Mouse (Mus musculus) gastrocnemius, postnatal 14 days (tissue): ENCODE data around the gene Wnk1. TPM values are rescaled to one million over a fixed set of nuclear protein-coding genes. Genes with fewer than 3 reads are reported as not detected.
"Not testable (repeated sequence)": the region's sequence is repeated elsewhere in the genome, so short reads cannot be mapped to it uniquely, and the experiment has no call there.

Experiments used
- DNase-seq: peaks from one replicate; pipeline ENCODE4 v3.0.0; 2021; ENCODE audit warnings: mixed read lengths
- intact Hi-C: fragments of 180-260 bp; cut with DNase I; formaldehyde crosslinking; loops from one replicate; pipeline ENCODE4 v1.15.1; 2025; ENCODE audit warnings: low total_unique reads
- long read RNA-seq, 2 experiments: library from polyadenylated mRNA; stranded (forward); transcript quantifications; one replicate each; pipeline ENCODE4 v2.0.0; 2021
- total RNA-seq, 2 experiments: library from RNA; stranded (reverse); gene quantifications; 2 replicates each; pipeline ENCODE4 v1.2.3; 2021

Gene Wnk1
- total RNA-seq: 100 to 1,000 TPM; 271 TPM
- long read RNA-seq, experiment 1, partial matches to known transcripts: 1 of 14 reads
- long read RNA-seq, experiment 1, other reads (novel, unspliced or antisense): 13 of 14 reads
- long read RNA-seq, experiment 2, partial matches to known transcripts: 2 of 15 reads
- long read RNA-seq, experiment 2, other reads (novel, unspliced or antisense): 13 of 15 reads

DNA sequence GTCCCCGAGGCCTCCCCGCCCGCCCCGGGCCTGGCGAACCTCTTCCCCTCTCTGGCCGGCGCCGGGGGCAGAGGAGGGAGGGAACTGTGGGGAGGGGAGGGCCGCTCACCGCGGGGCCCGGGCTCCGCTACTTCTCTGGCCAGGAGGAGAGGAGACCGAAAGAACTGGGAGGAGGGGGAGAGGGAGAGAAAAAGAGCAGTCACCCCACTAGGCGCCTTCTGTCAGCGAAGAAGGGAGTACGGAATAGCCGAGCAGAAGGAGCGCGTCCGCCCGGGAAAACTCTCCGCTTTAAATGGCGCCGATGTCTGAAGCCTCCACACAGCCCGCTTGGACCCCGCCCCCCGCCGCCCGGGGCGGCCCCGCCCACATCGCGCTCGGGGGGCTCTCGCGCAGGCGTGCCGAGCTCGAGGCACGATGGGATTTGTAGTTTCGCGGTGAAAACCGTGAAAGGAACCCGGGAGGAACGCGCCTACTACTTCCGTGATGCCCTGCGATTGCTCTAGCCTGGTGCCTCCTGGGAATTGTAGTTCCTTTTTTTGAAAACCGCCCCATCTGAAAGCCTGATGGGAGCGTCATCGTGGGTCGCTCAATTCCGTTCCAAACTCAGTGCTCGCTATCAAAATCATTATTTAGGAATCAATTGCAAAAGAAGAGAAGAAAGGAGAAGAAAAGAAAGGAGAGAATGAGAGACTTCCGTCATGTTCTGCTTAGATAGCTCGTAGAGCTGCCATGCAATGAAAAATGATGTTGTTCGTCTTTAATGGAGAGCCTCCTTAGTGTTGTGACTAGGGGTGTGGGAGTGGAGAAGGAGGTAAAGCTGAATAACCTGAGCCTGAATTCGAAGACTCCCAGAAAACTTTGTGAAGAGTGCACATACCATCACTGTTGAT is at the start of gene Wnk1:
Gene Wnk1 (minus strand): TSS at position 307 of the 890 bp plus-strand sequence.
- DNase-seq: peak; percentile 96
- intact Hi-C loops: loop anchor here (10.0 kb wide), 1 partner anchor 156 kb away; no protein-coding TSS in a partner anchor

DNA sequence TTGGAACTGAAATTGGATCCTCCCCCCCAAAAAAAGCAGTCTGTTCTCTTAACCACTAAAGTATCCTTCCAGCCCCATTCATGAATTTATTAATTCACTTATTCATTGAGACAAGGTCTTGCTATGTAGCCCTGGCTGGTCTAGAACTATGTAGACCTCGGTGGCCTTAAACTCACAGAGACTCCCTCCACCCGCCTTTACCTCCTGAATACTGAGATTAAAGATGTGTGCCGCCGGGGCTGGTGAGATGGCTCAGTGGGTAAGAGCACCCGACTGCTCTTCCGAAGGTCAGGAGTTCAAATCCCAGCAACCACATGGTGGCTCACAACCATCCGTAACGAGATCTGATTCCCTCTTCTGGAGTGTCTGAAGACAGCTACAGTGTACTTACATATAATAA is 48.6 kb upstream of the Wnk1 start:
- DNase-seq, intact Hi-C loops: not testable (repeated sequence)

DNA sequence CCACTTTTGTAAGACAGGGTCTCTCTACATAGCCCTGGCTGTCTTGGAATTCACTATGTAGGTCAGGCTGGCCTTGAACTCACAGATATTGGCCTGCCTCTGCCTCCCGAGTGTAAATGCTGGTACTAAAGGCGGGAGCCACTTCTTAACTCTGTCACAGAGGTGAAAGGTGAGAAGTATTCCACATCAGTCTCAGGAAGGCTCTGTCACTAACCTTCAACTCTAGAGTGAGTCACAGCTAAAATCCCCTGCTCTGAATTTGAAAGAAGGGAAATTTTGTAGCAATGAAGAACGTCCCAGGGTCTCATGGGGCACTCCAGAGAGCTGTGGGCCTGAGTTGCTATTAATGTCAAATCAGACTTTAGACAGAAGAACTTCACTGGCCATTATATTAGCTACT is 47.4 kb upstream of the Wnk1 start:
- no peak for DNase-seq
- intact Hi-C loops: no loop called here

DNA sequence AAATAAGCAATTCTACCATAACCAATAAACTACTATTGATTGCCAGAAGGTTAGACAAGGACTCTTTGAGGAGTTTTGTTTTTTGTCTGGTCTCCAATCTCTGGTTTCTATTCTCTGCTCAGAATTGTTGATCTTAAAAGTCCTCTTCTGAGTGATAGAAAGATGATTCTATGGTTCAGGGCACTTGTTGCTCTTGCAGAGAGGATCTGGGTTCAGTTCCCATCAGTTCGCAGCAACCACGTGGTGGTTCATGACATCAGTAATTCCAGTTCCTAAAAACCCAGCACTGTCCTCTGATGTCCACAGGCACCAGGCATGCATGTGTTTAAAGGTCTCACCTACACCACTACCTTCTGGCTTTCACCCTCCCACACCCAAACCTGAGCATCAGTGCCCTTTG is 46.5 kb upstream of the Wnk1 start:
- intact Hi-C loops: no loop called here

DNA sequence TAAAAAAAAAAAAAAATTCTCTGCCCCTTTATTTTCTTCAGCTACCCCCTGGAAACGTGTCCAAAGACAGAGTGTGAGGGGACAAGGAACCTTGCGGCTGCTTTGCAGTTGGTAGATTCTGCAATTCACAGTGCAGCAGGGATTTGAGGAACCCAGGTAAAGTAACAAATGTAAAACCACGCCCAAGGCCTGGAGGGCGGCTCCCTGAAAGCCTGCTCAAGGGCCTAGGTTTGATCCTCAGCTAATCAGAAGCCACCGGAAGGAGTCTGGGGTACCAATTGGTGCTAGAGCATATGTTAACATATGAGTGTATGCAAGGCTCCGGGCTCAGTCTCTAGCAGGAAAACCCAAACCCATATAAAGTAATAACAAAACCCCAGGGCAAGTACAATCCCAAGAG is 45.0 kb upstream of the Wnk1 start:
- DNase-seq: no peak
- intact Hi-C loops: no loop called here

More for the DNA sequence above, 46.5 kb upstream of the Wnk1 start:
- DNase-seq: no peak

DNA sequence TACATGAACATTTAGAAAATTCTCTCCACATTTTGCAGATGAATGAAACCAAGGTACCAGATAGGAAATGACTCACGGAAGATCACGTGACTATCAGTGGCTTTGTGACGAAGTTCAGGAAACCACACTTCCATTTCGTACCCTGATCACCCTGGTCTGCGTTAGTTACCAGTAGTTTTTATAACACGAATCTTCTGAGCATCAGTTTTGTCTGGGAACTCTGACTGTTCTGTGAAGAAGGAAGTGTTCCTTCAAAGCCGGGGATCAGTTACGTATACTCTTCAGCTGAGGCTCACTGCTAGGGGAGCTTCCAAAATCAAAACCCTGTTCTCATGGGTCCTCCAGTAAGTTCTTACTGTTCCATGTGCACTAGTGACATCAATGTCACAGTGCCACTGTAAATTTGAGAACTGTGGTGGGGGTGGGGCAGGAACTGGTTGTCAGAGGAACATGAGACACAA is 44.5 kb upstream of the Wnk1 start:
- intact Hi-C loops: no loop called here

DNA sequence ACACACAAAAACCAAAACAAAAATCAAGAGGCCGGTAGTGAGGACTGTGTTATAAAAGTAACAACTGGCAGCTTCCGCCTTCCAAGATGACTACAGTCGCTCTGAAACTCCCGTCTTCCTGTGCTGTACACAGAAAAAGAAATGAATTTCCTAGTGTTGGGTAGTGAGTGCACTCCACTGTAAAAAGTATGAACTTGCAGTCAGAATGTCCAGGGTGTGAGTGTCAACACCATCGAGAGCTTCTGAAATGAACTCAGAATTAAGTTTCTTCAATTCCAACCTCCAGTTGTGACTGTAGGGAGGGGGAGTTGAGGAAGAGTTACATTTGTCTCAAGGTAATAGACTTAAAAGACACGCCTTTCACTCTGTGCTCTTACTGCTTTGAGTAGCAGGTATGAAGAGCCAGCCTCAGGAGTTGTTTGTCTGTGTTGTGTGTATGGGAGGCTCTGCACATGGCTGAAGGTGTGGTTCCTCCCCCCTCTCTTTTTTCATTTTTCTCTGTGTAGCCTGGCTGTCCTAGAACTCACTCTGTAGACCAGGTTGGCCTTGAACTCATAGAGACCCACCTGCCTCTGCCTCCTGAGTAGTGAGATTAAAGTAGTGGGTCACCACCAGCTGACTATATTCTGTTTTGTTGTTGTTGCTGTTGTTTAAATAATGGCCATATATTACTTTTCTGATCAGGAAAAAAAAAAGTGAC is 43.9 kb upstream of the Wnk1 start:
- no peak for DNase-seq
- intact Hi-C loops: no loop called here

More for the DNA sequence above, 44.5 kb upstream of the Wnk1 start:
- no peak for DNase-seq

DNA sequence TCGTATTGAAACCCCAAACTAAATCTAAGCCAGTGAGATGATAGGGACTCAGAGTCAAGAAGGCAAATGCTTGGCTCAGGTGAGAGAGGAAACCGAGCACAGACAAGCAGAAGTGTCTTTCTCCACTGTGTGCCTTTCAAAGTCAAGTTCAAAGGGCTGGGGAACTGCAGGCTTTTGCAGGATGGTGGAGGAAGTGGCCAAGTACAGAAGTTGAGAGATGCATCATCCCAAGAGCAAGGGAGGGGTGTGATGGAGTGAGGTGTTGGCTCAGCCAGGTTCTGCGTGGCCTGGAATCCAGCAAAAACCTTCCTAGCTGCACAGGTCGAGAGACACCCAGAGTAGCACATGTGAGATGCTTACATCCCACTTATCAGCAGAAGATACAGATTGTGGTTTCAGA is 43.0 kb upstream of the Wnk1 start:
- DNase-seq: no peak
- intact Hi-C loops: no loop called here

DNA sequence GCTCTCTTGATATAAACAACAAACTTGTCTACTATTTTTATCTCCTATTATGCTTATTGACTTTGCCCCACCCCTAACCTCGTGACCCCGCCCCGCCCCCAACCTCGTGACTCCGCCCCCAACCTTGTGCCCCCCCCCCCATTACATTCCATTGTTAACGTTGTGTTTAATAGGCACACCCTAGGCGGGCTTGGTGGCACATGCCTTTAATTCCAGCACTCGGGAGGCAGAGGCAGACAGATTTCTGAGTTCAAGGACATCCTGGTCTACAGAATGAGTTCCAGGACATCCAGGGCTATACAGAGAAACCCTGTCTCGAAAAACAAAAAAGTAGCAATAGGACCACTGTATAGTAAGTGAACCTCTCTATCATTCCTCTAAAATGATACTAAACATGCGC is 41.1 kb upstream of the Wnk1 start:
- no peak for DNase-seq
- intact Hi-C loops: no loop called here

DNA sequence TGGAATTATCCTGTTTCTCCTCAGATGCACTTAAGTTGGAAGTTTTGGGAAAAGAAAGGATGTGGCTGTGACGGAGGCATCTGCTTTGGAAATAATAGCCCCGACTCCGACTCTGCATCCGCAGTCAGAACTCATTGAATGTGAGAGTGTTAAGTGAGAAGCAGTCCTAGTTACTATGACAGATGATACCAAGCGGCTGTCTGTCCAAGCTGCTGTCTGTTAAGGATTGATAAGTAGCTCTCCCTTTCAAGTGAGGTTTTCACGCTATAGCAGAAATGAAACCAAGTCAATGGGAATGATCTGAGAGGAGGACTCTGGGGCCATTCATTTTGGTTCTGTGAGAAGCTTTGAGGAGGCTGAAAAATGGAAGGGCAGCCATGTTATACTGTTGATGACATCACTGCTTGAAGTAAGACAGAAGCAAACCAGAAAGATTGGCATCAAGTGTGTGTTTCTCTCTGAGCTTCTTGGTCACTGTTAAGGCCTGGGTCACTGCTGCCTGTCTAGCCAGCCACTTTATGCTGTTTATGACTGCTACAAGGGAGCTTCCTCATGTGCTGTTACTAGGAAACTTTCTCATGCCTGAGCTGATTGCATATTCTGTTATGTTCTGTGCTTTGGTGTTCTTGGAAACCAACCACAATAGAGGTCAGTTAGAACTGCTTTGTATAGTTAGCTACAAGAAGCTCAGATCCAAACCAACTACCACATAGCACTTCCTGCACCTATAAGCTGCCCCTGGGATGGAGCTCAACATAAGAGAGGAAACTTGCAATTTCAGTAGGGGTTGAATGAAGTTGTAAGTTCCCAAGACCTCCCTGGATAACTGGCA is 38.4 kb upstream of the Wnk1 start:
- intact Hi-C loops: no loop called here
- no peak for DNase-seq

DNA sequence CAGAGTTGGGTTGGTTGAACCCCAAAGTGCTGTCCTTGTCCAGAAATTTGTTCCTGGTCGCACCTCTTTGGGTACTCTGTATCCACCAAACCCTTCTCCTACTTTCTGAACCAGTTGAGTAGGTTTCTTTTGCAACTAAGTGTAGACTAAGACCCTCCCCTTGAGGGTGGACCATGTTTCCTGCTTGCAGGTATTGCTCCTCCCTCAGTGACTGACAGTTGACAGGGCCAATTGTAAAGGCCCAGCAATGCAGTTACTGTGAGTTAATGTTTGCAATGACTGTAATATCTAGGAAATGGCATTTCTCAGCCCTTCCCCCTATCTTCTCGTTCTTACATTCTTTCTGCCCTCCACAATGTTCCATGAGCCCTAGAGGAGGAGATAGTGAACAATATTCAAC is 34.2 kb upstream of the Wnk1 start:
- DNase-seq: no peak
- intact Hi-C loops: no loop called here

DNA sequence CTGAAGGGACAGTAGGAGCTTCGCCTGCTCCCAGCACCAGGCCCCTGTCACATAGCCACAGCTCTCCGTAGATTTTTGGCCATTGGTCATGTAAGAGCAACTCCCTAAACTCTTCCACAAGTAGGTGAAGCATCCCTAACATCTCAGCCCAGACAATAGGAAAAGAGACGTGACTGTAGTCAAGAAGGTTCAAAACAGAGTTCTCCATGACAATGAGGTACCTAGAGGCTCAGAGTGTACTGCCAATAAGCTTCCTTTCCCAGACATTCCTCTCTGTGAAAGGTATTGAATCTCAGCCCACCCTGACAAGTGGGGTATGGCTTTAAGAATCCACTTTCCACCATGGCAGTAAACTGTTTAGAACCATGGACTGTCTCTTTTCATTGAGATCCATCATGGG is 31.1 kb upstream of the Wnk1 start:
- no peak for DNase-seq
- intact Hi-C loops: no loop called here

DNA sequence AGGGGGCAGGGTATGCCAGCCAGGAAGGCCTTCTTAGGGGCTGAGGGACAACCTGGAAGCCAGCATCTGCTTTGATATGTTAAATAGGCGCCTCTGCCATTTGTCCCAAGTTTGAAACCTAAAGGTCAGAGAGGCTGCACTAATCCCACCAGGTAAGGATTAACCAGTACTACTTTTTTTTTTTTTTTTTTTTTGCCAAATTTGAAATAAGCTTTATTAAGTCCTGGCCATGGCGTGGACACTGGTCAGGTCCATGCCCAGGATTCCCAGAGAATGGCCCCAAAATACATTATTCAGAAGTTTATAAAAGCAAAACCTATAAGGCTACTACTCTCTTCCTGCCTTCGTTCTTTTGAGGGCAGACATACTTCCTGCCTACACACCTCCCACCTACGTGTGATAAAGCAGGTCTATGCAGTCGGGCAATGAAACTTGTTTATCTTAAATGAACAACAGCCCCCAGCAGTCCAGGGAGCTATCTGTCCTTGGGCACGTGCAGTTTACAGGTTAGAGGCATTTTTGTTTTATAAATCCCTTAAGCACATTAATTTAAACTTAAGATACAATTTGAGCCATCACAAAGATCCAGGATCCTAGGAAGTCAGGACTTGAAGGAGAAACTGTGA is 27.2 kb upstream of the Wnk1 start:
- intact Hi-C loops: no loop called here

DNA sequence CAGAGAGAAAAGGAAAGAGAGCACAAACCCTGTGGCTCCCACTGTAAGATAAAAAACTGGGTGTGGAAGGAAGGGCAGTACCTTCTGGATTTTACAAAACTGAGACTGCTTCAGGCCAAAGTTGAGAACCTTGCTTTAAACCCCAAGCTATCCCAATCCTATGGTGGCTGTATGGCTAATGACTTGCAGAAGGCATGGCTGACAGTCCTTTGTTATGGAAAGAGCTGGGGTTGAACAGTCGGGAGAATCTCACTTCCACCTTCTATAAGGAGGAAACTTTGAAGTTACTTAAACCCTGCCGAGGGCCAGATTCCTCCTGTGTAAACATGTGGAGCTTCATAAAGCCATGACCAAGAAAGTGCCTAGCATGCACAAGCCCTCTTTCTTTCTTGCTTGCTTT is 26.2 kb upstream of the Wnk1 start:
- DNase-seq: no peak
- intact Hi-C loops: no loop called here

More for the DNA sequence above, 27.2 kb upstream of the Wnk1 start:
- DNase-seq: no peak

DNA sequence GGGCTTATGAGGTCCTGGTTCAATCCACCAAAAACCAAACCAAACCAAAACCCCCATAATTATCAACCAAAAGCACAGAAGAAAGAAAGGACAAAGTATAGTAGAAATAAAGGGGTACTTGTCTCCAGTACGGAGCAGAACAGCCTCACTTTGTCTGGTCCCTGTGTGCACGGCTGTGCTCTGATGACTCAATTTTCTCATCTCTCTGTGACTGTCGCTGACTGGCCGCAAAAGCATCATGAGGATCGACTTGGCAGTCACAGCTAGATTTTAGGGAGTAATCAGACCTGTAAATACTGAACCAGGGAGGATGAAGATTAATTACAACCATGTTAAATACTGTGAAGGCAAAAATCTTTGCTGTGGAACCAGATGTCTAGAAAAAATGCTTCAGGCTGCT is 24.5 kb upstream of the Wnk1 start:
- intact Hi-C loops: no loop called here
- no peak for DNase-seq

DNA sequence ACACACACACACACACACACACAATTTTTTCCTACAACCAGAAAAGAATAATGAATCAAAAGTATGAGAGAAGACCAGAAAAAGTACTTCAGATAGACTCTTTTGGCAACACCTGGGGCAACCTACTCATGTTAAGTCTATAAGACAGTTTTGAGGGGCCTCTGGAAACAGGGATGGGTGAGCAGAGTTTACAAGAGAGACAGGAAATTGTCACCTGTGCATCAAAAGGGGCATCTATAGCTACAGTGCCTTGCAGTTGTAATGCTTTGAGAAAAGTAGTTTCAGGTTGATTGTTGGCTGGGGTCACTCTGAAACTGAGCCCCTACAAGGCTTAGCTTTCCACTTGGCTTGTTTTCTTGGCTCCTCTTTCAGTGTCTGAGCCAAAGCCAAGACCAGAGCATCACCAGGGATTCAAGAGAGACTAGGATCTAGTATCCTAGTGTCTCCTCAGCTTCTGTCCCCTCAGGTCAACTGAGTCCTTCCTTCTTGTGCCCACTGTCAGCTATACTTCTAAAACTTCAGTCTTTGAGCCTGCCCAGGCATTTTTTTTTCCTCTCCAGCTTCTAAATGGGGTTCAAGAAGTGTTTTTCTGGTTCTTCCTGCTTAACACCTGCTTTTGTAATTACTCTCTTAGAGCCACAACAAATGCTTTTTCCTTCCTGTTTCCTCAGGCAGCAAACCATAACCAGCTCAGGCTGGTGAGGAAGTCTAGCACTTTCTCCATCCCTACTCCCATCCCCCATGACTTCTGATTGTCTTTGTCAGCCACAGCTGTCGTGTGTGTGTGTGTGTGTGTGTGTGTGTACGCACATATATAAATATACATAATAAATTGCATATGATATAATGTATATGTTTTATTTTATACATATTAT is 17.4 kb upstream of the Wnk1 start:
- peak; percentile 36 for DNase-seq
- intact Hi-C loops: loop anchor here (10.0 kb wide), 1 partner anchor 49 kb away; no protein-coding TSS in a partner anchor

DNA sequence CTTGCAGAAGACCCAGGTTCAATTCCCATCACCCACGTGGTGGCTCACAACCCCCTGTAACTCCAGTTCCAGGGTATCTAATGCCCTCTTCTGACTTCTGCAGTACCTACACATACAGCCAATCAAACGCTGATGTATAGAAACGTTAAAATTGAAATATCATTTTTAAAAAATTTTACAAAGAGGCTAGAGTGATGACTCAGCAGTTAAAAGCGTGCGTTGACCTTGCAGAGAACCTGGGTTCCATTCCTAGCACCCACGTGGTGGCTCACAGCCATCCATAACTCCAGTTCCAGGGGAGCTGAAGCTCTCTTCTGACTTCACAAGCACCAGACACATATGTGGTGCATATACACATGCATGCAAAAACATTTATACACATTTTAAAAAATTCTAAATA is 15.9 kb upstream of the Wnk1 start:
- no peak for DNase-seq
- intact Hi-C loops: loop anchor here (10.0 kb wide), 1 partner anchor 50 kb away; no protein-coding TSS in a partner anchor

DNA sequence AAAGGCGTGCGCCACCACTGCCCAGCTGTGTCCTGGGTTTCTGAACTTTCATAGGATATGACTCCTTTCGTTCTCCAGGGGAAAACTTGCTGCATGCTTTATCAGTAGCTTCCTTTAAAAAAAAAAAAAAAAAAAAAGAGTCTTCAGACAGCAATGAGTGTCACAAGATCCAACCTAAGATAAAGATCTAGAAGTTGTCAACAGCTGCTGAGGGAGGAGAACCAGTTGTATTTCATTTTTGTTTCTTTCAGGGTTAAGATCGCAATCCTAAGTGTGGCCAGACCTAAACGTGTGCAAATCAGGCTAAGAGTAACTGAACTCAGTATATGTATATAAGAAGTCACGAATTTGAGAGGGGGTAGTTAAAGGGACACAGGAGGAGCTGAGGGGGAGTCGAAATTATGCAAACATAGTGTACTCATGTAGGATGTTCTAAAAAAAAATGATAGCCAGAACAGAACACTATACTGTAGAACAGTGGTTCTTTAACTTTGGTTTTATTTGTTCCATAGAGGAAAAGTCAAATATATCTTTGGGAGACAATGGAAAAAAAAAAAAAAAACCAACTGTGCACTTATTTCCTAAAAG is 9.3 kb upstream of the Wnk1 start:
- intact Hi-C loops: no loop called here
- no peak for DNase-seq
